ENCODE assay signal across 9 mouse cellular contexts in genomic region chr12:75894316-75894997, GRCm38 (mm10).
A peak's percentile ranks its signal among the peaks of the same experiment; 100 is the strongest.
DNase-seq lines count a peak whose midpoint lies in the region; ATAC-seq and TF ChIP-seq lines count a peak whose summit lies in the region.
"Had no signal": no experiment of that assay in that cellular context is flagged by ENCODE, and none has a peak within 500 bp of the region (broad histone marks: within the 10 kb centered on the region; RNA-seq: fewer than 3 reads in every experiment).

No protein-coding gene starts in this region.

- H3K9me3 ChIP-seq in intestine, postnatal 0 days (ENCODE audit: control insufficient read depth): no peaks in the 10 kb centered on the region
- H3K9me3 ChIP-seq in intestine, embryonic 15.5 days: no peaks in the 10 kb centered on the region
- H3K9me3 ChIP-seq in hindbrain, embryonic 12.5 days (replicated peaks): no peaks in the 10 kb centered on the region
- H3K9me3 ChIP-seq: limb, embryonic 15.5 days had no signal

- TF ChIP-seq CTCF in intestine, postnatal 0 days (IDR thresholded peaks at IDR 0.05; ENCODE audit: low read depth): peak; percentile 61

- H3K27ac ChIP-seq in intestine, postnatal 0 days (ENCODE audit: low read depth, low read length): no peak overlapping the region
- H3K27ac ChIP-seq in intestine, embryonic 15.5 days: no peak overlapping the region
- no peak overlapping the region for H3K27ac ChIP-seq in hindbrain, embryonic 12.5 days
- H3K27ac ChIP-seq: limb, embryonic 15.5 days had no signal

- 71% methylated on average over 9 of the region's 9 CpGs for WGBS in intestine, postnatal 0 days
- WGBS in intestine, embryonic 15.5 days: 78% methylated on average over 9 of the region's 9 CpGs
- WGBS in hindbrain, embryonic 12.5 days: 73% methylated on average over 9 of the region's 9 CpGs

- H3K4me2 ChIP-seq in intestine, postnatal 0 days (replicated peaks; ENCODE audit: low read depth): no peak overlapping the region
- H3K4me2 ChIP-seq in intestine, embryonic 15.5 days (replicated peaks): no peak overlapping the region
- H3K4me2 ChIP-seq in hindbrain, embryonic 12.5 days (replicated peaks): no peak overlapping the region
- H3K4me2 ChIP-seq: limb, embryonic 15.5 days had no signal

- no peaks in the 10 kb centered on the region for H3K4me1 ChIP-seq in intestine, postnatal 0 days (replicated peaks; ENCODE audit: control insufficient read depth, insufficient read depth, low read length)
- H3K4me1 ChIP-seq in intestine, embryonic 15.5 days (replicated peaks): no peaks in the 10 kb centered on the region
- no peaks in the 10 kb centered on the region; the same call in 1 of the 2 replicates for H3K4me1 ChIP-seq in hindbrain, embryonic 12.5 days
- H3K4me1 ChIP-seq: limb, embryonic 15.5 days had no signal

- peak; percentile 23 for DNase-seq in thymus, postnatal 14 days
- DNase-seq in thymus, postnatal 10 days (ENCODE audit: low spot score in 2 of 2): no peak
- DNase-seq in thymus, postnatal 4 days: peak; percentile 46
- no peak for DNase-seq in right cerebral cortex, postnatal 10 days (ENCODE audit: low spot score in 2 of 2)
- no peak for DNase-seq in MN1 (ENCODE audit: low spot score)

- ATAC-seq in intestine, postnatal 0 days: 0 out of 2 replicates have a peak, but pooled peaks have one; percentile 19
- no peak for ATAC-seq in intestine, embryonic 15.5 days
- ATAC-seq in hindbrain, embryonic 12.5 days (ENCODE audit: low FRiP score): peak; percentile 63

- H3K27me3 ChIP-seq in intestine, postnatal 0 days (replicated peaks; ENCODE audit: control insufficient read depth, insufficient read depth, low read length): no peaks in the 10 kb centered on the region
- no peaks in the 10 kb centered on the region for H3K27me3 ChIP-seq in intestine, embryonic 15.5 days (replicated peaks)
- H3K27me3 ChIP-seq in hindbrain, embryonic 12.5 days: no peaks in the 10 kb centered on the region
- H3K27me3 ChIP-seq: limb, embryonic 15.5 days had no signal

- H3K4me3 ChIP-seq in intestine, postnatal 0 days (ENCODE audit: low read depth, low read length): no peak overlapping the region
- H3K4me3 ChIP-seq in intestine, embryonic 15.5 days (replicated peaks): no peak overlapping the region
- no peak overlapping the region for H3K4me3 ChIP-seq in hindbrain, embryonic 12.5 days
- H3K4me3 ChIP-seq: limb, embryonic 15.5 days had no signal

- H3K36me3 ChIP-seq in intestine, postnatal 0 days (ENCODE audit: control insufficient read depth, insufficient read depth): peaks cover 9% of the 10 kb centered on the region; the same call in 1 of the 2 replicates
- no peaks in the 10 kb centered on the region for H3K36me3 ChIP-seq in intestine, embryonic 15.5 days
- peaks cover 40% of the 10 kb centered on the region for H3K36me3 ChIP-seq in hindbrain, embryonic 12.5 days

- H3K9ac ChIP-seq in intestine, postnatal 0 days (ENCODE audit: low read depth, low read length): no peak overlapping the region
- no peak overlapping the region for H3K9ac ChIP-seq in intestine, embryonic 15.5 days
- no peak overlapping the region for H3K9ac ChIP-seq in hindbrain, embryonic 12.5 days
- H3K9ac ChIP-seq: limb, embryonic 15.5 days had no signal

Comparison
In these comparisons a context has a peak if more than half of its experiments do, and no peak if none do; other contexts are left out.
1. DNase-seq: peak in thymus, postnatal 14 days (single experiment) and thymus, postnatal 4 days (single experiment); none in thymus, postnatal 10 days (0 of 2), right cerebral cortex, postnatal 10 days (0 of 2) and MN1 (single experiment).